Mouse (Mus musculus): ENCODE data around the gene Olfr1006. TPM values are rescaled to one million over a fixed set of nuclear protein-coding genes. Genes with fewer than 3 reads are reported as not detected.
"Not testable (repeated sequence)": the region's sequence is repeated elsewhere in the genome, so short reads cannot be mapped to it uniquely, and the experiment has no call there.

Gene Olfr1006
- polyA plus RNA-seq (2012; fragmentation: generic; extraction: Trizol): not detected
- long read RNA-seq, experiment 1: 0 reads
- long read RNA-seq, experiment 2: 0 reads

DNA sequence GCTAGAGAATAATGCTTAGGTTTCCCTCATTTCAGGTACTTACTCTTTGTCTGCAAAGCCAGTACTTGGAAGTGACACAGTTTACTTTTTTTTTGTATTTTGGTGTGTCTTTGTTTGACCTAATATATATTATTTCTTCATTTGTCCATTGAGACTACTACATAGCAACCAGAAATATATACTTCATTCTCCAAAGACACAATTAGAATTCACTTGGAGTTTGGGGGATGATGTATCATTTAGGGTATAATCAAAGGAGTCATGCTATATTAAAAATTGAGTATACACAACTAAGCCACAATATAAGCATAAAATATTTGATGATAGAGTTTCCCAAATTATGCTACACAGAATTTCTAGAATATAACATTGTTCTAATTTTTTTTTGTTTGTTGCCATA lies at the start of gene Olfr1006:
Gene Olfr1006, minus strand, starts transcription at position 101 of the 400 bp plus-strand sequence.
- Histone ChIP-seq H3K79me2 (ENCODE audit: control insufficient read depth, insufficient read depth) (no peaks in the 10 kb centered on the region), H3K27me3 (ENCODE audit: control insufficient read depth, insufficient read depth, insufficient read length) (no peaks in the 10 kb centered on the region), H3K79me3 (ENCODE audit: low read depth) (no peaks in the 10 kb centered on the region), H3K4me3 (ENCODE audit: insufficient read depth, poor library complexity, severe bottlenecking) (no peak within 1 kb of the TSS), H3ac (ENCODE audit: control insufficient read depth, insufficient read length, low read depth) (no peak within 1 kb of the TSS), H3K36me3 (ENCODE audit: control insufficient read depth, insufficient read depth) (no peaks in the 10 kb centered on the region)
- no peak for TF ChIP-seq CTCF (IDR thresholded peaks at IDR 0.05; ENCODE audit: control insufficient read depth, insufficient read depth, insufficient read length)
- no peak for TF ChIP-seq MYOG (IDR thresholded peaks at IDR 0.05; ENCODE audit: control insufficient read depth, extremely low read depth, insufficient read length)
- no peak for TF ChIP-seq CEBPB (IDR thresholded peaks at IDR 0.05; ENCODE audit: low read depth)
- no peak for TF ChIP-seq MAX (IDR thresholded peaks at IDR 0.05)
- TF ChIP-seq FOSL1 (IDR thresholded peaks at IDR 0.05; ENCODE audit: insufficient read depth, low read length, poor library complexity, severe bottlenecking): no peak
- TF ChIP-seq USF1 (IDR thresholded peaks at IDR 0.05; ENCODE audit: low read depth): no peak
- no peak for TF ChIP-seq MYOD1 (IDR thresholded peaks at IDR 0.05; ENCODE audit: control insufficient read depth, insufficient read length, low read depth)

DNA sequence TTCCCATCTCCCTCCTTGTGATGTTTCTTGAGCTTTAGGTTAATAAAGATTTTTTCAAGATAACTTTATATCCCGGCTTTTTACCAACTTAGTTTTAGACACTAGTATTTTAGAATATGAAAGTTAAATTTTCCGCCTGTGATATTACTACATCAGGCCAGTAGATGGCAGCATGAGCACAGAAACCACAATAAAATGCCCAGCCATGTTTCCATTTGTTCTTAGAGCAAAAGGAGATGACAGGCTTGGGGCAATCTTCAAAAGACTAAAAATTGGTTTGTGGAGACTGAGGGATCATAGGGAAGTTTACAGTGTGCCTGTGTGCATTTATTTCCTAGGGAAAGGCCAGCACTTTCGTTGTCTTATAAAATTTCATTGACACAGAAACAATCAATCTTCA lies 47.2 kb upstream of the Olfr1006 start:
- Histone ChIP-seq H3K27me3 (ENCODE audit: control insufficient read depth, insufficient read depth, insufficient read length) (no peaks in the 10 kb centered on the region), H3ac (ENCODE audit: control insufficient read depth, insufficient read length, low read depth) (no peak overlapping the region), H3K79me3 (ENCODE audit: low read depth) (no peaks in the 10 kb centered on the region), H3K79me2 (ENCODE audit: control insufficient read depth, insufficient read depth) (no peaks in the 10 kb centered on the region), H3K36me3 (ENCODE audit: control insufficient read depth, insufficient read depth) (no peaks in the 10 kb centered on the region), H3K4me3 (ENCODE audit: insufficient read depth, poor library complexity, severe bottlenecking) (no peak overlapping the region)
- TF ChIP-seq MYOD1 (IDR thresholded peaks at IDR 0.05; ENCODE audit: control insufficient read depth, insufficient read length, low read depth) (no peak), USF1 (IDR thresholded peaks at IDR 0.05; ENCODE audit: low read depth) (no peak), CTCF (IDR thresholded peaks at IDR 0.05; ENCODE audit: control insufficient read depth, insufficient read depth, insufficient read length) (no peak), MAX (IDR thresholded peaks at IDR 0.05) (no peak), FOSL1 (IDR thresholded peaks at IDR 0.05; ENCODE audit: insufficient read depth, low read length, poor library complexity, severe bottlenecking) (no peak), MYOG (IDR thresholded peaks at IDR 0.05; ENCODE audit: control insufficient read depth, extremely low read depth, insufficient read length) (no peak), CEBPB (IDR thresholded peaks at IDR 0.05; ENCODE audit: low read depth) (no peak)

DNA sequence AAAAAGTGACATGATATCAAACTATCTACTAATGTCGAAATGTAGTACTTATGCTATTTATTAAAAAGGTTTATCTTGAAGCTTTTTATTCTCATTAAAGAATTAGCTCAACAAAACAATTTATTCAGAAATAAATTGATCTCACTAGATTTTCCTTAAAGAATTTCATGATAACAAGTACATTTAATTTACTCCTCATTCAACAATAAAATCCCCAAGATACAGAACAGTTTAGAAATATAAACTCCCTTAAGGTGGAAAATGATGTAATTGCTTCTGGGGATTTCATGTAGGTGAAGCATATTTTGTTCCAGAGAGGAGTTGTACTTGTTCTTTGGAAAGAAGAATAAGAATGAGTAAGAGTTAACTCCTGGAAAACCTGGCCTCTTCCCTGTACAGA lies 36.6 kb upstream of the Olfr1006 start, which contains the start of gene Olfr1009:
Gene Olfr1009, plus strand, starts transcription at position 301 of the 400 bp plus-strand sequence.
- Histone ChIP-seq H3ac (ENCODE audit: control insufficient read depth, insufficient read length, low read depth) (no peak within 1 kb of the TSS), H3K36me3 (ENCODE audit: control insufficient read depth, insufficient read depth) (no peaks in the 10 kb centered on the region)

DNA sequence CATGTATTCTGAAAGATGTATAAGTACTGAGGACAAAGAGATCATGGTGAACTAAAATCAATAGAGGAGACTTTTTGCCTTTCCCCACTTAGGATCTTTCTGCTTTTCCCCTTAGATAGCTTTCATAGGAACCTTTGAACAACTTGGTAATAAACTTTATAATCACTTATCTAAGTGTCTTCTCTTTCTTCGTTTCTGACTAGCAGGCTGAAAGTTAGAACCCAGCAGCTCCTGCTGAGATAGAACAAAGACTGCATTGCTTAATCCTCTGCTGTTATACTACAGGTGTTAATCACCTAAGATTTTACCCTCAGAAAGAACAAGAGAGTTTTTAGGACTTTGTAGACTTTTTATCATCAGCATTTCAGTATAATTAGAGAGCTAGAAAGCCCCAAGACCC lies 32.6 kb upstream of the Olfr1006 start:
- TF ChIP-seq USF1 (IDR thresholded peaks at IDR 0.05; ENCODE audit: low read depth): no peak
- no peak for TF ChIP-seq MYOD1 (IDR thresholded peaks at IDR 0.05; ENCODE audit: control insufficient read depth, insufficient read length, low read depth)
- TF ChIP-seq MYOG (IDR thresholded peaks at IDR 0.05; ENCODE audit: control insufficient read depth, extremely low read depth, insufficient read length): no peak
- TF ChIP-seq CEBPB (IDR thresholded peaks at IDR 0.05; ENCODE audit: low read depth): no peak
- TF ChIP-seq MAX (IDR thresholded peaks at IDR 0.05): no peak
- TF ChIP-seq FOSL1 (IDR thresholded peaks at IDR 0.05; ENCODE audit: insufficient read depth, low read length, poor library complexity, severe bottlenecking): no peak
- TF ChIP-seq CTCF (IDR thresholded peaks at IDR 0.05; ENCODE audit: control insufficient read depth, insufficient read depth, insufficient read length): no peak
- Histone ChIP-seq H3ac (ENCODE audit: control insufficient read depth, insufficient read length, low read depth) (no peak overlapping the region), H3K27me3 (ENCODE audit: control insufficient read depth, insufficient read depth, insufficient read length) (no peaks in the 10 kb centered on the region), H3K4me3 (ENCODE audit: insufficient read depth, poor library complexity, severe bottlenecking) (no peak overlapping the region), H3K36me3 (ENCODE audit: control insufficient read depth, insufficient read depth) (no peaks in the 10 kb centered on the region), H3K79me2 (ENCODE audit: control insufficient read depth, insufficient read depth) (no peaks in the 10 kb centered on the region), H3K79me3 (ENCODE audit: low read depth) (no peaks in the 10 kb centered on the region)

More for the DNA sequence above, 36.6 kb upstream of the Olfr1006 start, which contains the start of gene Olfr1009:
- Histone ChIP-seq H3K79me2 (ENCODE audit: control insufficient read depth, insufficient read depth) (no peaks in the 10 kb centered on the region), H3K4me3 (ENCODE audit: insufficient read depth, poor library complexity, severe bottlenecking) (no peak within 1 kb of the TSS), H3K79me3 (ENCODE audit: low read depth) (no peaks in the 10 kb centered on the region), H3K27me3 (ENCODE audit: control insufficient read depth, insufficient read depth, insufficient read length) (no peaks in the 10 kb centered on the region)
- TF ChIP-seq MAX (IDR thresholded peaks at IDR 0.05): no peak
- no peak for TF ChIP-seq CTCF (IDR thresholded peaks at IDR 0.05; ENCODE audit: control insufficient read depth, insufficient read depth, insufficient read length)
- no peak for TF ChIP-seq USF1 (IDR thresholded peaks at IDR 0.05; ENCODE audit: low read depth)
- no peak for TF ChIP-seq MYOD1 (IDR thresholded peaks at IDR 0.05; ENCODE audit: control insufficient read depth, insufficient read length, low read depth)
- no peak for TF ChIP-seq FOSL1 (IDR thresholded peaks at IDR 0.05; ENCODE audit: insufficient read depth, low read length, poor library complexity, severe bottlenecking)
- no peak for TF ChIP-seq MYOG (IDR thresholded peaks at IDR 0.05; ENCODE audit: control insufficient read depth, extremely low read depth, insufficient read length)
- no peak for TF ChIP-seq CEBPB (IDR thresholded peaks at IDR 0.05; ENCODE audit: low read depth)

DNA sequence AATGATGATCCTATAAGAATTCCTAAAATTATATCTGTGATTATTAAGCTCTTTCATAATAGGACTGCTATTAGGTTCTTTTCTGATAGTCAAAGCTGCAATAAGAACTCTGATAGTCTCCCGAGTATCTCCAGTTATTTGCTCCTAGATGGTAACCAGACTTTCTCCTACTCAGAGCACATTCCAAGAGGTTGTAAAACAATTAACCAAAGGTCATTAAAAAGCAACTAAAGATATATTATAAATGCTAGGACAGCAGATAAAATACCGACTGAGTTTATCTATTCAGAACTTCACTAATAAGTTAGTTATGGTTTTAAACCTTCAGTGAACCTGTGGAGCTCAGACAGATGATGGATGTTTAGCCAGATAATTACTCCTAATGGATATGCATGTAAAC lies 32.1 kb upstream of the Olfr1006 start:
- H3K79me2 ChIP-seq (ENCODE audit: control insufficient read depth, insufficient read depth); H3ac ChIP-seq (ENCODE audit: control insufficient read depth, insufficient read length, low read depth); H3K27me3 ChIP-seq (ENCODE audit: control insufficient read depth, insufficient read depth, insufficient read length); H3K36me3 ChIP-seq (ENCODE audit: control insufficient read depth, insufficient read depth); H3K4me3 ChIP-seq (ENCODE audit: insufficient read depth, poor library complexity, severe bottlenecking); H3K79me3 ChIP-seq (ENCODE audit: low read depth): not testable (repeated sequence)

DNA sequence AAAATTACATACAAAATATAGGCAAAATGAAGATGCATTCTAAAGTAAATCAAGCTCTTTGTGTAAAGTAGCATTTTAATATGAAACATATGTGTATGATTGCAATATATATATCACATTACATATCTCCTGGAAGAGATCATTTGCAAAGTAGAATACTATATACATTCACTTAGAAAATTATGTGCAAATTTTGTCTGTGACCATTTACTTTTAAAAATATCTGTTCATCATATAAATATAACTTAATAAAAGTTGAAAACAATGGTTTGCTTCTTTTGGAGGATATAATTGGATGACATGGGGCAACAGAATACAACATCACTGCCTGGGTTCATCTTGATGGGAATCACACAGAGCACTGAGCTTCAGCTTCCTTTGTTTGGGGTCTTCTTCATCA lies 10.6 kb upstream of the Olfr1006 start, which contains the start of gene Olfr1008:
Gene Olfr1008, plus strand, starts transcription at position 301 of the 400 bp plus-strand sequence.
- TF ChIP-seq CTCF (IDR thresholded peaks at IDR 0.05; ENCODE audit: control insufficient read depth, insufficient read depth, insufficient read length): no peak
- no peak for TF ChIP-seq MYOD1 (IDR thresholded peaks at IDR 0.05; ENCODE audit: control insufficient read depth, insufficient read length, low read depth)
- no peak for TF ChIP-seq MAX (IDR thresholded peaks at IDR 0.05)
- no peak within 1 kb of the TSS for H3ac ChIP-seq (ENCODE audit: control insufficient read depth, insufficient read length, low read depth)
- H3K4me3 ChIP-seq (ENCODE audit: insufficient read depth, poor library complexity, severe bottlenecking): no peak within 1 kb of the TSS
- no peaks in the 10 kb centered on the region for H3K36me3 ChIP-seq (ENCODE audit: control insufficient read depth, insufficient read depth)
- H3K79me2 ChIP-seq (ENCODE audit: control insufficient read depth, insufficient read depth): no peaks in the 10 kb centered on the region
- H3K27me3 ChIP-seq (ENCODE audit: control insufficient read depth, insufficient read depth, insufficient read length): no peaks in the 10 kb centered on the region
- H3K79me3 ChIP-seq (ENCODE audit: low read depth): no peaks in the 10 kb centered on the region

DNA sequence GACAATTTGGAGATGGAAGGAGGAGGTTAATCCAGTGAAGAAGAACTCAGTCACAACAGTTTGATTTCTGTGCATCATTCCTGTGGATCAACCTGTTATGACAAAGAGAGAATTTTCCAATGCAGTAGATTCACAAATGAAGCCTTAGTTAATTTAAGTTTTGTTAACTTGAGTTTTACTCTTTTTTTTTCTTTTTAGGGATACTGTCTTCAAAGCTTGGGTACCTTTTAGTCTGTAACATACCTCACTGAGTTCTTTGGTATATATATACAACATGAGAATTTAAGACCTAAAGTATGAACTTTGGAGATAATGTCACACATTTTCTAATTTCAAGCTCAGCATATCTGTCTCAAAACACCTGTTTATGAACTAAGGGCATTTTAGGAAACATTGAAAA lies 14.2 kb downstream of the Olfr1006 start, which contains the start of gene Olfr154:
Gene Olfr154, minus strand, starts transcription at position 101 of the 400 bp plus-strand sequence.
- not testable (repeated sequence) for H3K79me3 ChIP-seq (ENCODE audit: low read depth); H3K4me3 ChIP-seq (ENCODE audit: insufficient read depth, poor library complexity, severe bottlenecking); H3K79me2 ChIP-seq (ENCODE audit: control insufficient read depth, insufficient read depth); H3K27me3 ChIP-seq (ENCODE audit: control insufficient read depth, insufficient read depth, insufficient read length); H3ac ChIP-seq (ENCODE audit: control insufficient read depth, insufficient read length, low read depth); H3K36me3 ChIP-seq (ENCODE audit: control insufficient read depth, insufficient read depth)

All from C2C12 (cell line).